Mouse (Mus musculus) A20 (cell line): Measurements from ENCODE around the gene Dgkb.

Experiments used
- DNase-seq: peaks from one replicate; pipeline ENCODE4 v3.0.0-alpha.2; 2011; ENCODE audit warnings: low read depth, low spot score

Gene Dgkb

GRCm38 (mm10) chr12:37817426-37817825 is at the start of gene Dgkb:
Gene Dgkb, plus strand, starts transcription at chr12:37817726.
- DNase-seq = no peak

- DNase-seq = no peak
These were observed 47.7 kb upstream of the Dgkb start for GRCm38 (mm10) chr12:37769844-37770243.

- DNase-seq = peak; percentile 49
These were observed 43.7 kb upstream of the Dgkb start for GRCm38 (mm10) chr12:37773681-37774357.

GRCm38 (mm10) chr12:37774591-37774990 is 42.9 kb upstream of the Dgkb start:
- DNase-seq = no peak

- DNase-seq = no peak
These were observed 21.1 kb upstream of the Dgkb start for GRCm38 (mm10) chr12:37796265-37796928.

GRCm38 (mm10) chr12:37814122-37814521 is 3.4 kb upstream of the Dgkb start:
- DNase-seq = no peak

- no peak for DNase-seq
These were observed 3.7 kb downstream of the Dgkb start for GRCm38 (mm10) chr12:37821052-37821810.

GRCm38 (mm10) chr12:37880042-37881017 is 62.8 kb downstream of the Dgkb start:
- DNase-seq = no peak

- no peak for DNase-seq
These were observed 63.9 kb downstream of the Dgkb start for GRCm38 (mm10) chr12:37881376-37881775.

GRCm38 (mm10) chr12:37882796-37883195 is 65.3 kb downstream of the Dgkb start:
- no peak for DNase-seq

GRCm38 (mm10) chr12:37883781-37884180 is 66.3 kb downstream of the Dgkb start:
- DNase-seq = no peak

GRCm38 (mm10) chr12:37888591-37888990 is 71.1 kb downstream of the Dgkb start:
- DNase-seq = no peak

- DNase-seq = no peak
These were observed 71.9 kb downstream of the Dgkb start for GRCm38 (mm10) chr12:37889431-37889830.

- no peak for DNase-seq
These were observed 73.8 kb downstream of the Dgkb start for GRCm38 (mm10) chr12:37891336-37891735.

- DNase-seq = no peak
These were observed 124.6 kb downstream of the Dgkb start for GRCm38 (mm10) chr12:37942163-37942562.

GRCm38 (mm10) chr12:37956193-37956592 is 138.7 kb downstream of the Dgkb start:
- DNase-seq = no peak

- no peak for DNase-seq
These were observed 154.0 kb downstream of the Dgkb start for GRCm38 (mm10) chr12:37971482-37971881.

GRCm38 (mm10) chr12:37978498-37979187 is 161.1 kb downstream of the Dgkb start:
- no peak for DNase-seq

GRCm38 (mm10) chr12:37985352-37985751 is 167.8 kb downstream of the Dgkb start:
- DNase-seq = no peak

GRCm38 (mm10) chr12:37988066-37988591 is 170.6 kb downstream of the Dgkb start:
- DNase-seq = no peak
